Mouse (Mus musculus): ENCODE measurements around the gene Ednra. TPM values are rescaled to one million over a fixed set of nuclear protein-coding genes. Genes with fewer than 3 reads are reported as not detected.

Ednra gene
- polyA plus RNA-seq, 1 experiment from 2014 or later = 20.0 TPM

GRCm38 (mm10) chr8:77683356-77684106 is 40.7 kb downstream of the Ednra start:
- no peak overlapping the region for H3K9ac ChIP-seq (ENCODE audit: low read length)
- H3K9me3 ChIP-seq (ENCODE audit: control insufficient read depth, low read length) = no peaks in the 10 kb centered on the region
- H3K27ac ChIP-seq (ENCODE audit: low read depth, low read length) = no peak overlapping the region
- H3K4me2 ChIP-seq (ENCODE audit: low read depth) = no peak overlapping the region
- 82% methylated on average over 6 of the region's 6 CpGs for WGBS
- no peaks in the 10 kb centered on the region for H3K36me3 ChIP-seq (ENCODE audit: control insufficient read depth, insufficient read depth, low read length)
- H3K4me1 ChIP-seq (ENCODE audit: control insufficient read depth, insufficient read depth, low read length) = no peaks in the 10 kb centered on the region
- no peak for DNase-seq (ENCODE audit: low spot score)
- ATAC-seq (ENCODE audit: insufficient read depth, low FRiP score, low TSS enrichment) = no peak
- no peaks in the 10 kb centered on the region for H3K27me3 ChIP-seq (ENCODE audit: control insufficient read depth, insufficient read depth, low read length)
- H3K4me3 ChIP-seq (ENCODE audit: low read depth, low read length) = no peak overlapping the region

DNA sequence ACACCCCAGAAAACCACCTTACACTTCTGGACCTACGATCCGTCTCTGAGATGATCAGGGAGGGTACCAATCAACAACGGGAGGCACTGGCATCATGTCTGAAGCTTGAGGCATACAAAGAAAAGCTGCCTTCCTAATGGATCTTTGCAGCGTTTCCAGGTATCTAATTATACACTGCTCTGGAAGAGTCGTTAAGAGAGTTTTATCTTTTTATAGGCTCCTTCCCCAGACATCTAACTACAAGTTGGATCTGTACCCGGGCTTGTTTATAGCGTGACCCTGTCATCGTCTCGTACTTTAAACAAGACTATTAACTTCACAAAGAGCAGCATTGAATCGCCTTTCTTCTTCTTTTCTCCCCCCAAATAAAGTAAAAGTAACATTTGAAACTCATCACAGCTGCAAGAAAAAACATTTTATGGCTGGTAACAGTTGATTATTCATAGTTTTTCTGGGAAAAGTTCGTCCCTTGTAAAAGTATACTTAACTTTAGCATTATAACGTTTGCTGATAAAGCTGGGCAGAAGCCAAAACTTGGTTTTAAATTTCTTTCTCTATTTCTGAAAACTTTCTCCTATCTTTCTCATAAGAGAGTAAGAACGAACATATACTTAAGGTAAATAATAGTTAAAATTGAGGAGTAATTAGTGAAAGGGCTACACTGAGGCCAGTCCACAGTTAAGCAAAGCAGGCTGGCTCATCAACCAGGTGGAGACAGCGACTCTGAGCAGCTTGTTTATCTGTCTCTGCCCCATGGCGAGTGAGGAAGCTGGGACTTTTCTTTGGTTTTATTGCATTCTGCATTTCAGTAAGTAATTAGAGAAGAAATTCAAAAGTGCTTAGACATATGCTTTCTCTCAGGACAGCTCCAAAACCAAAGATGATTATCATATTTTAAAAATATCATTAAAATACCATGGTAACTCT is 42.0 kb downstream of the Ednra start:
- Histone ChIP-seq H3K4me3 (ENCODE audit: low read depth, low read length) (no peak overlapping the region), H3K9me3 (ENCODE audit: control insufficient read depth, low read length) (no peaks in the 10 kb centered on the region), H3K4me2 (ENCODE audit: low read depth) (no peak overlapping the region), H3K36me3 (ENCODE audit: control insufficient read depth, insufficient read depth, low read length) (no peaks in the 10 kb centered on the region), H3K27ac (ENCODE audit: low read depth, low read length) (no peak overlapping the region), H3K9ac (ENCODE audit: low read length) (no peak overlapping the region), H3K27me3 (ENCODE audit: control insufficient read depth, insufficient read depth, low read length) (no peaks in the 10 kb centered on the region), H3K4me1 (ENCODE audit: control insufficient read depth, insufficient read depth, low read length) (no peaks in the 10 kb centered on the region)
- DNase-seq (ENCODE audit: low spot score) (no peak), ATAC-seq (ENCODE audit: insufficient read depth, low FRiP score, low TSS enrichment) (no peak)
- WGBS = 44% methylated on average over 15 of the region's 15 CpGs

GRCm38 (mm10) chr8:77672036-77672435 is 52.2 kb downstream of the Ednra start:
- ATAC-seq (ENCODE audit: insufficient read depth, low FRiP score, low TSS enrichment) (no peak), DNase-seq (ENCODE audit: low spot score) (no peak)
- no peak overlapping the region for H3K9ac ChIP-seq (ENCODE audit: low read length)
- H3K4me3 ChIP-seq (ENCODE audit: low read depth, low read length) = no peak overlapping the region
- no peak overlapping the region for H3K4me2 ChIP-seq (ENCODE audit: low read depth)
- WGBS = 59% methylated on average over 4 of the region's 4 CpGs
- no peaks in the 10 kb centered on the region; the same call in 1 of the 2 replicates for H3K4me1 ChIP-seq (ENCODE audit: control insufficient read depth, insufficient read depth, low read length)
- no peaks in the 10 kb centered on the region for H3K36me3 ChIP-seq (ENCODE audit: control insufficient read depth, insufficient read depth, low read length)
- no peak overlapping the region for H3K27ac ChIP-seq (ENCODE audit: low read depth, low read length)
- no peaks in the 10 kb centered on the region for H3K27me3 ChIP-seq (ENCODE audit: control insufficient read depth, insufficient read depth, low read length)
- no peaks in the 10 kb centered on the region for H3K9me3 ChIP-seq (ENCODE audit: control insufficient read depth, low read length)

GRCm38 (mm10) chr8:77670612-77671363 is 53.5 kb downstream of the Ednra start:
- Histone ChIP-seq H3K9ac (ENCODE audit: low read length) (no peak overlapping the region), H3K4me3 (ENCODE audit: low read depth, low read length) (no peak overlapping the region), H3K4me2 (ENCODE audit: low read depth) (no peak overlapping the region), H3K4me1 (ENCODE audit: control insufficient read depth, insufficient read depth, low read length) (no peaks in the 10 kb centered on the region; the same call in 1 of the 2 replicates), H3K36me3 (ENCODE audit: control insufficient read depth, insufficient read depth, low read length) (no peaks in the 10 kb centered on the region), H3K27me3 (ENCODE audit: control insufficient read depth, insufficient read depth, low read length) (no peaks in the 10 kb centered on the region), H3K27ac (ENCODE audit: low read depth, low read length) (no peak overlapping the region), H3K9me3 (ENCODE audit: control insufficient read depth, low read length) (no peaks in the 10 kb centered on the region)
- DNase-seq (ENCODE audit: low spot score) (no peak), ATAC-seq (ENCODE audit: insufficient read depth, low FRiP score, low TSS enrichment) (no peak)
- WGBS = 81% methylated on average over 4 of the region's 4 CpGs

GRCm38 (mm10) chr8:77667916-77668315 is 56.3 kb downstream of the Ednra start:
- no peak overlapping the region for H3K4me2 ChIP-seq (ENCODE audit: low read depth)
- ATAC-seq (ENCODE audit: insufficient read depth, low FRiP score, low TSS enrichment) = no peak
- H3K9me3 ChIP-seq (ENCODE audit: control insufficient read depth, low read length) = no peaks in the 10 kb centered on the region
- no peak overlapping the region for H3K4me3 ChIP-seq (ENCODE audit: low read depth, low read length)
- no peaks in the 10 kb centered on the region for H3K27me3 ChIP-seq (ENCODE audit: control insufficient read depth, insufficient read depth, low read length)
- H3K36me3 ChIP-seq (ENCODE audit: control insufficient read depth, insufficient read depth, low read length) = no peaks in the 10 kb centered on the region
- 95% methylated on average over 5 of the region's 5 CpGs for WGBS
- no peaks in the 10 kb centered on the region; the same call in 1 of the 2 replicates for H3K4me1 ChIP-seq (ENCODE audit: control insufficient read depth, insufficient read depth, low read length)
- DNase-seq (ENCODE audit: low spot score) = no peak
- H3K27ac ChIP-seq (ENCODE audit: low read depth, low read length) = no peak overlapping the region
- no peak overlapping the region for H3K9ac ChIP-seq (ENCODE audit: low read length)

GRCm38 (mm10) chr8:77664901-77665300 is 59.4 kb downstream of the Ednra start:
- Histone ChIP-seq H3K36me3 (ENCODE audit: control insufficient read depth, insufficient read depth, low read length) (no peaks in the 10 kb centered on the region), H3K9ac (ENCODE audit: low read length) (no peak overlapping the region), H3K27ac (ENCODE audit: low read depth, low read length) (no peak overlapping the region), H3K27me3 (ENCODE audit: control insufficient read depth, insufficient read depth, low read length) (no peaks in the 10 kb centered on the region), H3K9me3 (ENCODE audit: control insufficient read depth, low read length) (no peaks in the 10 kb centered on the region), H3K4me2 (ENCODE audit: low read depth) (no peak overlapping the region), H3K4me3 (ENCODE audit: low read depth, low read length) (no peak overlapping the region), H3K4me1 (ENCODE audit: control insufficient read depth, insufficient read depth, low read length) (no peaks in the 10 kb centered on the region)
- no peak for DNase-seq (ENCODE audit: low spot score)
- WGBS = 90% methylated on average over 13 of the region's 13 CpGs
- ATAC-seq (ENCODE audit: insufficient read depth, low FRiP score, low TSS enrichment) = no peak

GRCm38 (mm10) chr8:77659534-77660080 is 64.7 kb downstream of the Ednra start:
- H3K4me1 ChIP-seq (ENCODE audit: control insufficient read depth, insufficient read depth, low read length) = no peaks in the 10 kb centered on the region
- 85% methylated on average over 4 of the region's 4 CpGs for WGBS
- H3K36me3 ChIP-seq (ENCODE audit: control insufficient read depth, insufficient read depth, low read length) = no peaks in the 10 kb centered on the region
- no peaks in the 10 kb centered on the region for H3K27me3 ChIP-seq (ENCODE audit: control insufficient read depth, insufficient read depth, low read length)
- H3K27ac ChIP-seq (ENCODE audit: low read depth, low read length) = no peak overlapping the region
- no peak overlapping the region for H3K4me3 ChIP-seq (ENCODE audit: low read depth, low read length)
- ATAC-seq (ENCODE audit: insufficient read depth, low FRiP score, low TSS enrichment) = no peak
- H3K4me2 ChIP-seq (ENCODE audit: low read depth) = no peak overlapping the region
- DNase-seq (ENCODE audit: low spot score) = no peak
- no peaks in the 10 kb centered on the region for H3K9me3 ChIP-seq (ENCODE audit: control insufficient read depth, low read length)
- no peak overlapping the region for H3K9ac ChIP-seq (ENCODE audit: low read length)

DNA sequence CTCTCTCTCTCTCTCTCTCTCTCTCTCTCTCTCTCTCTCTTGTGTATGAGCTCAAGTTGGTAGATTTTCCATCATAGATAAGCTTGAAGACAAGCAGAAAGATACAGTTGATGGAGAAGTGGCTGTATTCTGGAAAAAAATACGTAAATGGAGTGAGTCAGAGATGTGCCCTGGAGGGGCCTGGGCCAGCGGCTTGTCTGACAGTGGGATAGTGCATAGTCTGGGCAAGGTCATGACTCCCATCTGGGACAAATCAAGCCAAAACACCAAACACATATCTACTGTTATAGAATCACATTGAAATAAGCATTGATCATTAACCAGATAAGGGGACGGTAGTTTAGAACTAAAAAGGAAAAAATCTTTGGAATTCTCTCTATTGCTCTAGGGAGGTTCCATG is 65.9 kb downstream of the Ednra start:
- H3K4me2 ChIP-seq (ENCODE audit: low read depth) = no peak overlapping the region
- H3K36me3 ChIP-seq (ENCODE audit: control insufficient read depth, insufficient read depth, low read length) = no peaks in the 10 kb centered on the region
- H3K9ac ChIP-seq (ENCODE audit: low read length) = no peak overlapping the region
- H3K27ac ChIP-seq (ENCODE audit: low read depth, low read length) = no peak overlapping the region
- no peaks in the 10 kb centered on the region for H3K4me1 ChIP-seq (ENCODE audit: control insufficient read depth, insufficient read depth, low read length)
- H3K4me3 ChIP-seq (ENCODE audit: low read depth, low read length) = no peak overlapping the region
- H3K9me3 ChIP-seq (ENCODE audit: control insufficient read depth, low read length) = no peaks in the 10 kb centered on the region
- ATAC-seq (ENCODE audit: insufficient read depth, low FRiP score, low TSS enrichment) (no peak), DNase-seq (ENCODE audit: low spot score) (no peak)
- 64% methylated on average over 3 of the region's 3 CpGs for WGBS
- no peaks in the 10 kb centered on the region for H3K27me3 ChIP-seq (ENCODE audit: control insufficient read depth, insufficient read depth, low read length)
